Comparison of ENCODE assay signal across 8 mouse cellular contexts in the genomic region with DNA sequence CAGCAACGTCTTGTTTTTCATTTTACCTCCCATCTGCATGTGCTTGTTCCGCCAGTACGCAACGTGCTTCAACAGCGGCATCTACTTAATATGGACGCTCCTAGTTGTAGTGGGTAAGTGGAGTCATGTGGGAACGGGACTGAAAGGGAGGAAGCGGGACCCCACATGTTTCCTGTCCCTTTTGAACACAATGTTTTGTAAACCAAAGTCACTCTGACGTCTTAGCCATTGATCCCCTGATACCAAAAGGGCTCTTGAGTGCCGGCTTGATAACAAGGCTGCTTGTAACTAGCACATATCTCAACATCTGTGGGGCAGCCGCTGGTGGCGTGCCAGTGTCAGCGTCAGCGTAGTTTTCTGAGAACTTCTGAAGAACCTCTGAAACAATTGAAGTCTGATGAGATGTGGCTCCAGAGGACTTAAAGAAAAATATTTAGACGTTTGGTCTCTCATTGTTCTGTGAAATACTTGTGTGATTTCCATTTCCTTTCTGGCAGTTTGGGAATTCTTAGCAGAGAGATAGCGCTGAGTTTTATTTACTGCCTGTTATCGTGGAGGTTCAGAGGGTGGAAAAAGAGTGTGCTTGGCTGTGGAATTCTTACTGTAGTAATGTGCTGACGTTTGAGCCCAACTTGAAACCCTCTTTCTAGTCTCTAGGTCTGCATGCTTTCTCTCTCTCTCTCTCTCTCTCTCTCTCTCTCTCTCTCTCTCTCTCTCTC. TPM values are rescaled to one million over a fixed set of nuclear protein-coding genes. Genes with fewer than 3 reads are reported as not detected.
A peak's percentile ranks its signal among the peaks of the same experiment; 100 is the strongest.
DNase-seq lines count a peak whose midpoint lies in the region; ATAC-seq and TF ChIP-seq lines count a peak whose summit lies in the region.

No protein-coding gene starts in this region.

- peaks cover 7% of the 10 kb centered on the region for H3K36me3 ChIP-seq in heart, embryonic 16.5 days (ENCODE audit: control insufficient read depth, insufficient read depth)
- no peaks in the 10 kb centered on the region for H3K36me3 ChIP-seq in macrophage (ENCODE audit: inconsistent target)
- no peaks in the 10 kb centered on the region for H3K36me3 ChIP-seq in stomach, embryonic 15.5 days

- peak overlapping the region; percentile 86 for H3K4me2 ChIP-seq in heart, embryonic 16.5 days (ENCODE audit: low read depth, low read length)
- peak overlapping the region; percentile 50 for H3K4me2 ChIP-seq in stomach, embryonic 15.5 days

- no peaks in the 10 kb centered on the region for H3K79me2 ChIP-seq in macrophage (ENCODE audit: inconsistent target)

- DNase-seq in gastrocnemius, adult 2 months, result peak; percentile 37
- no peak for DNase-seq in gastrocnemius, postnatal 10 days
- DNase-seq in embryo, embryonic 9.5 days (ENCODE audit: extremely low spot score), result peak; percentile 25
- peak; percentile 74 for DNase-seq in kidney, postnatal 10 days
- no peak for DNase-seq in frontal cortex, postnatal 14 days (ENCODE audit: low spot score in 2 of 2)

- TF ChIP-seq CTCF in gastrocnemius, adult 2 months (IDR thresholded peaks at IDR 0.05), result no peak

- no peaks in the 10 kb centered on the region for H3K27me3 ChIP-seq in heart, embryonic 16.5 days (ENCODE audit: control insufficient read depth, insufficient read depth, low read length)
- no peaks in the 10 kb centered on the region for H3K27me3 ChIP-seq in stomach, embryonic 15.5 days (replicated peaks)

- H3K9ac ChIP-seq in heart, embryonic 16.5 days (ENCODE audit: low read length), result peak overlapping the region; percentile 69
- H3K9ac ChIP-seq in stomach, embryonic 15.5 days, result no peak overlapping the region

- H3K4me3 ChIP-seq in gastrocnemius, adult 2 months, result peak overlapping the region; percentile 67
- peak overlapping the region; percentile 59 for H3K4me3 ChIP-seq in heart, embryonic 16.5 days (ENCODE audit: low read length)
- peak overlapping the region; percentile 20 for H3K4me3 ChIP-seq in macrophage (ENCODE audit: inconsistent target)
- H3K4me3 ChIP-seq in stomach, embryonic 15.5 days (replicated peaks), result peak overlapping the region; percentile 32

- H3K9me3 ChIP-seq in heart, embryonic 16.5 days (replicated peaks; ENCODE audit: control insufficient read depth, low read length), result no peaks in the 10 kb centered on the region
- H3K9me3 ChIP-seq in stomach, embryonic 15.5 days, result no peaks in the 10 kb centered on the region

- peak overlapping the region; percentile 68 for H3K27ac ChIP-seq in gastrocnemius, adult 2 months
- peak overlapping the region; percentile 88 for H3K27ac ChIP-seq in heart, embryonic 16.5 days (ENCODE audit: low read length)
- H3K27ac ChIP-seq in macrophage, result no peak overlapping the region
- H3K27ac ChIP-seq in stomach, embryonic 15.5 days, result no peak overlapping the region

- intact Hi-C loops in gastrocnemius, adult 2 months (cut with DNase I), result no loop called here

- H3K4me1 ChIP-seq in heart, embryonic 16.5 days (ENCODE audit: control insufficient read depth, insufficient read depth, low read length), result peaks cover 14% of the 10 kb centered on the region
- no peaks in the 10 kb centered on the region for H3K4me1 ChIP-seq in stomach, embryonic 15.5 days

- 3% methylated on average over 18 of the region's 18 CpGs for WGBS in heart, embryonic 16.5 days
- 2% methylated on average over 18 of the region's 18 CpGs for WGBS in macrophage (ENCODE audit: missing documents)
- WGBS in stomach, embryonic 15.5 days, result 15% methylated on average over 18 of the region's 18 CpGs

- ATAC-seq in heart, embryonic 16.5 days (replicated peaks; ENCODE audit: extremely low read depth, insufficient read depth, low FRiP score), result peak; percentile 78
- no peak; the same call in 1 of the 2 replicates for ATAC-seq in stomach, embryonic 15.5 days (ENCODE audit: insufficient read depth, low FRiP score, low read depth)

RNA-seq across cellular contexts. Expression of a gene that starts 12.1 kb away (rescaled TPM):
- total RNA-seq in gastrocnemius, adult 2 months (2021), result 1 to 10 TPM; 1.9 to 2.1 TPM
- 1 to 10 TPM; 1.6 to 2.7 TPM for total RNA-seq in gastrocnemius, postnatal 10 days (2021)
- 29.3 and 31.2 TPM in 2 replicates for polyA plus RNA-seq in heart, embryonic 16.5 days (2015; fragmentation: Nextera tagmentation; extraction: Ambion mirVana)
- 1 to 10 TPM in 4 of 26 experiments, under 1 TPM in 20, not detected in 2; 0.13 to 1.3 (median 0.68) TPM for total RNA-seq in macrophage (2018; cell fraction: chromatin; rRNA removed)
- total RNA-seq in macrophage (2018; cell fraction: cytosol; rRNA removed), result under 1 TPM; 0.21 to 0.97 (median 0.58) TPM
- 1 to 10 TPM in 5 of 26 experiments, under 1 TPM in 21; 0.24 to 1.7 (median 0.54) TPM for total RNA-seq in macrophage (2018; cell fraction: nucleus; rRNA removed)
- polyA plus RNA-seq in macrophage (2018), result 0.43 to 1.2 TPM (median 0.88 TPM) in 3 replicates
- 24.6 and 24.7 TPM in 2 replicates for polyA plus RNA-seq in stomach, embryonic 15.5 days (2015; fragmentation: Nextera tagmentation; extraction: Ambion mirVana)

RNA-seq across cellular contexts. Expression of a gene that starts 29.1 kb away (rescaled TPM):
- 100 to 1,000 TPM; 393 to 501 TPM for total RNA-seq in gastrocnemius, adult 2 months (2021)
- total RNA-seq in gastrocnemius, postnatal 10 days (2021), result 100 to 1,000 TPM; 634 to 653 TPM
- 394 and 401 TPM in 2 replicates for polyA plus RNA-seq in heart, embryonic 16.5 days (2015; fragmentation: Nextera tagmentation; extraction: Ambion mirVana)
- total RNA-seq in macrophage (2018; cell fraction: chromatin; rRNA removed), result 100 to 1,000 TPM in 3 of 26 experiments, 10 to 100 TPM in 23; 52.4 to 231 (median 76.1) TPM
- total RNA-seq in macrophage (2018; cell fraction: cytosol; rRNA removed), result 1,000 to 10,000 TPM in 1 of 26 experiments, 100 to 1,000 TPM in 25; 538 to 1,350 (median 706) TPM
- total RNA-seq in macrophage (2018; cell fraction: nucleus; rRNA removed), result 100 to 1,000 TPM in 25 of 26 experiments, 10 to 100 TPM in 1; 87.1 to 265 (median 139) TPM
- polyA plus RNA-seq in macrophage (2018), result 672 to 1,126 TPM (median 971 TPM) in 3 replicates
- 580 and 764 TPM in 2 replicates for polyA plus RNA-seq in stomach, embryonic 15.5 days (2015; fragmentation: Nextera tagmentation; extraction: Ambion mirVana)

Comparison
In these comparisons a context has a peak if more than half of its experiments do, and no peak if none do; other contexts are left out.
1. DNase-seq: peak in gastrocnemius, adult 2 months (single experiment), embryo, embryonic 9.5 days (single experiment) and kidney, postnatal 10 days (single experiment); none in gastrocnemius, postnatal 10 days (single experiment) and frontal cortex, postnatal 14 days (0 of 2).
2. H3K27ac ChIP-seq: peak in gastrocnemius, adult 2 months (single experiment) and heart, embryonic 16.5 days (single experiment); none in macrophage (single experiment) and stomach, embryonic 15.5 days (single experiment).
3. RNA of a gene that starts 12.1 kb away (polyA plus RNA-seq): 29.3 to 31.2 TPM in heart, embryonic 16.5 days and 24.6 to 24.7 TPM in stomach, embryonic 15.5 days; 0.43 to 1.2 TPM in macrophage; every median in the first group is over 10 times any median in the second.
4. Peak in every context shown above with its lines, with median percentiles within 50 percentile points of each other: H3K4me3 ChIP-seq.